Mouse (Mus musculus): Measurements from ENCODE around the gene Papola.

DNA sequence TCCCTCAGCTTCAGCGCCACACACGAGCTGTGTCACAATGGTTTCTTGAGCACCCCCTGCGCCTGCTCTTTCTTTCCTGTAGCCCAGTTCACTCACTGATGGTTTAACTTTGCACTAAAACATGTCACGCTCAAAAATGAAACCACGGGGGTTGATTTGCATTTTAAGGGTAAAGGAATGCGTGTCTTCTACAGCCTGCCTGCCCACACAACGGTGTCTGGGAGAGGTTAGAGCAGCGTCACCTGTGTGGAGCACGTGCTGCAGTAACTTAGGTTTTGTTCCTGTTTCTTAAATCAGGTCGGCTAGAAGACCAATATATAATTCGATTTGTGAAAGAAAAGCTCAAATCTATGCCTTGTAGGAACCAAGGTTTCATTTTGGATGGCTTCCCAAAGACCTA is 23.3 kb upstream of the Papola start:
- no peak for TF ChIP-seq CTCF (IDR thresholded peaks at IDR 0.05; ENCODE audit: low read depth)
- no peak for TF ChIP-seq EP300 (IDR thresholded peaks at IDR 0.05; ENCODE audit: low read depth)
